ENCODE assay signal across 25 mouse cellular contexts in genomic region chr2:142619926-142620325, GRCm38 (mm10).
"Had no signal": no experiment of that assay in that cellular context is flagged by ENCODE, and none has a peak within 500 bp of the region (broad histone marks: within the 10 kb centered on the region; RNA-seq: fewer than 3 reads in every experiment).

No protein-coding gene starts in this region.

- DNase-seq: gastrocnemius, adult 2 months; gastrocnemius, postnatal 10 days; gastrocnemius, postnatal 25 days; heart, adult 2 months; heart, postnatal 14 days; heart, postnatal 4 days; kidney, adult 18-20 months; kidney, adult 8-10 months; kidney, postnatal 10 days; kidney, postnatal 25 days; kidney, postnatal 4 days had no signal

- H3K36me3 ChIP-seq: hindbrain, embryonic 10.5 days; hindbrain, embryonic 12.5 days; intestine, embryonic 15.5 days; limb, embryonic 10.5 days; limb, embryonic 12.5 days; liver, embryonic 12.5 days had no signal

- H3K4me1 ChIP-seq: heart, embryonic 12.5 days; hindbrain, embryonic 10.5 days; hindbrain, embryonic 12.5 days; intestine, embryonic 15.5 days; liver, embryonic 12.5 days had no signal

- H3K27me3 ChIP-seq: hindbrain, embryonic 12.5 days; intestine, embryonic 15.5 days; limb, embryonic 12.5 days; liver, embryonic 12.5 days had no signal

- H3K9ac ChIP-seq: heart, embryonic 12.5 days; hindbrain, embryonic 12.5 days; hindbrain, embryonic 14.5 days; intestine, embryonic 15.5 days; limb, embryonic 12.5 days; liver, embryonic 12.5 days; liver, embryonic 14.5 days had no signal

- H3K4me2 ChIP-seq: heart, embryonic 12.5 days; hindbrain, embryonic 12.5 days; hindbrain, embryonic 14.5 days; intestine, embryonic 15.5 days; limb, embryonic 12.5 days; liver, embryonic 12.5 days had no signal

- H3K9me3 ChIP-seq: heart, embryonic 12.5 days; hindbrain, embryonic 10.5 days; hindbrain, embryonic 12.5 days; intestine, embryonic 15.5 days; limb, embryonic 10.5 days; limb, embryonic 12.5 days; liver, embryonic 12.5 days had no signal

- H3K4me3 ChIP-seq: gastrocnemius, adult 2 months; heart, adult 2 months; heart, embryonic 12.5 days; hindbrain, embryonic 10.5 days; hindbrain, embryonic 12.5 days; intestine, embryonic 15.5 days; layer of hippocampus, adult 2 months; left cerebral cortex, adult 2 months; limb, embryonic 10.5 days; limb, embryonic 12.5 days; liver, embryonic 12.5 days had no signal

- H3K27ac ChIP-seq: gastrocnemius, adult 2 months; heart, adult 2 months; hindbrain, embryonic 10.5 days; hindbrain, embryonic 12.5 days; hindbrain, embryonic 14.5 days; intestine, embryonic 15.5 days; layer of hippocampus, adult 2 months; left cerebral cortex, adult 2 months; limb, embryonic 10.5 days; limb, embryonic 12.5 days; liver, embryonic 12.5 days; liver, embryonic 14.5 days had no signal

- ATAC-seq: hindbrain, embryonic 16.5 days; inflammation-experienced regulatory T-cells, adult 6 months; intestine, embryonic 15.5 days; intestine, postnatal 0 days; liver, embryonic 12.5 days had no signal
